Mouse (Mus musculus) layer of hippocampus, adult 11-12 months (tissue): ENCODE measurements around the gene Ogg1.

Experiments used
- DNase-seq: peaks from one replicate; pipeline ENCODE4 v3.0.0; 2022; ENCODE audit warnings: low spot score

The Ogg1 gene

DNA sequence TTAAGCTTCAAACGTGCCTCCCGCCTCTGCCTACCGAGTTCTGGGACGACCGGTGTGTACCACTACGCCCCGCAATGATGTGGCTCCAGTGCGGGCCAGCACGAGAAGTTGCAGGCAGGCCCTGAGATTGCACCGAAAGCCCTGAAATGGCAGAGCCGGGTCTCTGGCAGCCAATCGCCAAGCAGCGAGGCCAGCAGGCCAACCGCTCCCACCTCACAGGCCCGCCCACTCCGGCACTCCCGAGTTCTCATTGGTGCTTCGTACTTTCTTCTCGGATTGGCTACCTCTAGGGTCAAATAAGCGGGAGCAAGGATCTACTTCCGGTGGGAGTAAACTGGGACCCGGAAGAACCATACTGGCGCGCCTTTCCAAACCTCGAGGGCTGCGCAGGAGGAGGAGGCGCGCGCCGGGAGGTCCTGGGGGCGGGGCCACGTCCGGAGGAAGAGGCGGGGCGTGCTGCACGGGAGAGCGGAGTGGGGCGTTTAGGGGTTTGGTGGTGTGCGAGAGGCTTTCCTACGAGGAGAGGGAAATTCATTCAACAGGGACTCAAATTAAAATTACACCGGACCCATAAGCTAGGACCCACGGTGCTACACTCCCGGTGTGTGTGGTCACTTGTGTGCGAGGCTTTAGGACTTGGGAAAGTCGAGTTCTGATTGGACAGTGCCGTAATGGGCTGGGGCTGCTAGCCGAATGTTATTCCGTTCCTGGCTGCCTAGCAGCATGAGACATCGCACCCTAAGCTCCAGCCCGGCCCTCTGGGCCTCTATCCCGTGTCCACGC lies at the start of gene Ogg1:
Gene Ogg1 (plus strand): TSS at position 440 of the 783 bp plus-strand sequence.
- peak; percentile 99 for DNase-seq

DNA sequence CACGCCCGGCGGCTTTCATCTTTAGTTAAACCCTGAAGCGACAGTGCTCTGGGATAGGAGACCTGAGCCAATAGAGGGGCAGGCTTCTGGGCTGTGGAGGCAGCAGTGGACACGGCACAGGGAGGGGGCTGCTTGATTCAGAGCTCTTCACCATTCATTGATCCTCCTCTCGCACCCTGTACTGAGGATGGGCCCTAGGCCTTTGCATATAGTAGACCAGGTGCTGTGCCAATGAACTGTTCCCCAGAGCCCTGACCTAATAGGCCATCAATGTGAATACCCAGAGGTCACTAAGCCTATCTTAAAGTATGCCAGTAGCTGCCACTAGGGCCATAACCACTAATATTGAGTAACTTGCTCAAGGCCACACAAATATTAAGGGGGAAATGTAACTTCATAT lies 45.1 kb upstream of the Ogg1 start:
- no peak for DNase-seq

DNA sequence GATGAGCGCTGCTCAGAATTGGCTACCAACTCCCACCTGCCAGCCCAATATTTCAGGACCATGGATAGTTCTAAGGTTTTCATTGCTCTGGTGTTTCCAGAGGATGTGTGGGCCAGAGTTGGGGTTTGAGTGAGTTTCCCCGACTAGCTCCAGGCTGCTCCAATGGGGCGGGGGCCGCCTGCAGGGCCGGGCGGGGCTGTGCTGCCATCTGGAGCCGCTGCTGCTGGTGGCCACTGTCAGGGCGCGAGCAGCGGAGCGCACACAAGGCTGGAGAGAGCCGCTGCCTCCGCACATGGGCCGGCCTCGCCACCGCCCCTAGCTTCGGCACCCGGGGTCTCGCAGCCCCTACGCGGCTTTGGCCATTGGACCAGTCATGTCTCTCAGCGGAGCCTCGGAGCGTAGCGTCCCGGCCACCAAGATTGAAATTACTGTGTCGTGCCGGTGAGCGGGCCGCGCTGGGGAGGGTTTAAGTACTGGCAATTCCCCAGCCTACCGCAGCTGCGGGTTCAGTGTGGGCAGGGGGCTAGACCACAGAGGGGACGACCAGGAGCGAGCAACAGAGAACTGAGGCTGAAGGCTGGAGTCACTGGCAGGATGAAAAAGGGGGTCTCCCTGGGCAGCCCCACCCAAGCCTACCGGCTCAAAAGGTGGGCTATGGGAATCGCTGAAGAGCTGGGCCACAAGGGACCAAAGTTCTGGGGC lies 44.5 kb upstream of the Ogg1 start, which contains the start of gene Cpne9:
Gene Cpne9 (plus strand): TSS at position 207 of the 702 bp plus-strand sequence.
- DNase-seq, result peak; percentile 21

DNA sequence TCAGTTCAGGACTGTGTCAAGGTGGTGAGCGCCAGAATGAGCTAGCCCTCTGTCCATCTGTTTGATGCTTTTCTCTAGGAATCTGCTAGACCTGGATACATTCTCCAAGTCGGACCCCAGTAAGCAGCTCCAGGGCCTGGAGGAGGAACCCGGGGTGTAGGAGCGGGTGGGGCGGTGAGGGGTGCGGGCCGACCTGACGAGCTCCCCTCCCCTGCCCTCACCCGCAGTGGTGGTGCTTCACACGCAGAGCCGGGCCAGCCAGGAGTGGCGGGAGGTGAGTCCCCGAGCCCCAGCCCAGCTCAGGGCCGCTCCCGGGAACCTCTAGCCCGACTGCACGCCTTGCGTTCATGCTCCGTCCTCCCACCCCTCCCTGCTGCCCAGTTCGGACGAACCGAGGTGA lies 43.8 kb upstream of the Ogg1 start:
- no peak for DNase-seq

DNA sequence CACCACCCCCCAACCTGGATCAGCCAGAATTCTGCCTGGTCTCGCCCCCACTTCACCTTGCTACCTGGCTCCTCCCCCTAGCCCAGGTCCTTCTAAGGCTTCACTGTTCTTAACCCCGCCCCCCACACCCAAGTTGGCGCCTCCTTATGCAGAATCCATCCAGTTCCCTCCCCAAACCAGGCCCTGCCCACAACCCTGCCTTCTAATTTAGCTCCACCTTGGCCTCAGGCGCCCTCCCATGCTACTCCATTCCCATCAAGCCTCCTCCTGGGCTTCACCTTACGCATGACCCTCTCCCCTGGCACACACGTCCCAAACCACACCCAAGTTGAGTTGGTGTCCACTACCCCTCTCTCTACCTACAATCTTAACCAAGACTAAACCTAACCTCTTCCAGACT lies 43.3 kb upstream of the Ogg1 start:
- no peak for DNase-seq

DNA sequence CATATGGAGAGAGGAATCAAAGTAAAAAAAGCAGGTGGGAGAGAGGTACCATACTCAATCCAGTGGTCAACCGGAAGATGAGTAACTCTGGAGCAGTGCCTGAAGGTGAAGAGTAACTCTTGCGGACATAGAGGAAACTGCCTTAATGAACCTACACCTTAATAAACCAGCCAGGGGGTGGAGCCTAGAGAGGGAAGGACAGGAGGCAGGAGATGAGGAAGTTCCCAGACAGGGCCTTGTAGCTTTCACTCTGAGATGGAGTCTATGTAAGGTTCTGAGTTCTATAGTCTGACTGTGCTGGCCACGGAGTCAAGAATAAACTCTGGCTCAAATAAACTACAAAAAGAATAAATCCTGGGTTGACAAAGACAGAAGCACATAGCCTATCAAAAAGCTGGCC lies 41.8 kb upstream of the Ogg1 start:
- no peak for DNase-seq

DNA sequence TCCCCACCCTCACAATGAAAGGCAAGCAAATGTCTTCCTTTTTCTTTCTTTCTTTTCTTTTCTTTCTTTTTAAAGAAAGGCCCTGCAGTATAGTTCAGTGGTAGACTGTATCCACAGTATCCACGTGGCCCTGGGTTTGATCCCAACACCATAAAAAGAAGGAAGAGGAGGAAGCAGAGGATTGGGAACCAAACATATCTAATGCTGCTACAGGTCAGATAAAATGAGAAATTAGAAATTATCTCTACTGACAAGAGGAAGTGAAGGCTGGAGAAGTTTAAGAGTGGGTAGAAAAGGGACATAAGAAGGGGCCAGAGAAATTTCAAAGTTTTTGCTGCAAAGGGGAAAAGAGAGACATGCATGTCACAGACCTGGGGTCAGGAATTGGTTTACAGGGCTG lies 40.5 kb upstream of the Ogg1 start:
- DNase-seq, result no peak

DNA sequence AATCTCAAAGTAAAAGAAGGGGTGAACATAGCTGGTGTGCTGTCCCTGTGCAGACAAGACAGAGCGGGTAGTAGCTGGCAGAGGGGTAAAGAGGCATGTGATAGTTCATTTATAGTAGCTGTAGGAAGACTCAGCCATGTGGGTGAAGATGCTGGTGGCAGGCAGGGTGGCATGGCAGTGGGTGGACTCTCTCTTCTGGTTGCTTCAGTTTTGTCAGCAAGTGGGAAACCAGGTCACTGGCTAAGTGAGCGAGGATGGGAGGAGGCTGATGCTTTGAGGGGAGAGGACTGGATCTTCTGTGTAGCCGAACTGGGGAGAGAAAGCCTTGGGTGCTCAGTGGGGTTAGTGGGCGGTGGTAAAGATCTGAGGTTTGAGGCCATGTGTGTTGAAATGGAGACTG lies 39.5 kb upstream of the Ogg1 start:
- no peak for DNase-seq

DNA sequence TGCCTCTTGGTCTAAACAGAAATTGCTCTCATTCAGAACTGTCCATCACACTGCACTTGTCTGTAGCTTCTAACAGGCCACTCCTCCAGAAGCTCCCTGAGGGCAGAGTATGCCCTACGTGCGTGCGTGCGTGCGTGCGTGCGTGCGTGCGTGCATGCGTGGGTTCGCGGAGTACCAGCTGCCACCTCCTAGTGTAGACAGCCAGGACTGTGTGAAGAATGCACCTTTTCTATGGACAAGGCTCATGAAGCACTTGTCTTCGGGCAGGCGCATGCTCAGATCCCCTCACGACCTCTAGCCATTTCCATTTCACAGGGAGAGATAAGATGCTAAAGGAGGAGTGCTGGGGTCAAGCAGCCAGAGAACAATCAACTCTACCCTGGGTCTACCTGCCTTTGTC lies 37.4 kb upstream of the Ogg1 start:
- no peak for DNase-seq

DNA sequence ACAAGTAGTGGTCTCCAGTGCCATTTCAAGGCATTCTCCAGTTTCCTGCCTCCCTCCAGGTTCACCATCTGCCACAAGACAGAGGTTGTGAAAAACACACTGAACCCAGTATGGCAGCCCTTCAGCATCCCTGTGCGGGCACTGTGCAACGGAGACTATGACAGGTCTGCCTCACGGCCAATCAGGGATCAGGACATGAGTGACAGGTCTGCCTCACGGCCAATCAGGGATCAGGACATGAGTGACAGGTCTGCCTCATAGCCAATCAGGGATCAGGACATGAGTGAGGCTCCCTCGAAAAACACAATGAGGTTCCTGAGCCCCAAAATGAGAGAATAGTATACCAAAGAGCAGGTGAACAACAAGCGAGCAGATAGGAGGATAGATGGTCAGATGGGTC lies 36.4 kb upstream of the Ogg1 start:
- no peak for DNase-seq

DNA sequence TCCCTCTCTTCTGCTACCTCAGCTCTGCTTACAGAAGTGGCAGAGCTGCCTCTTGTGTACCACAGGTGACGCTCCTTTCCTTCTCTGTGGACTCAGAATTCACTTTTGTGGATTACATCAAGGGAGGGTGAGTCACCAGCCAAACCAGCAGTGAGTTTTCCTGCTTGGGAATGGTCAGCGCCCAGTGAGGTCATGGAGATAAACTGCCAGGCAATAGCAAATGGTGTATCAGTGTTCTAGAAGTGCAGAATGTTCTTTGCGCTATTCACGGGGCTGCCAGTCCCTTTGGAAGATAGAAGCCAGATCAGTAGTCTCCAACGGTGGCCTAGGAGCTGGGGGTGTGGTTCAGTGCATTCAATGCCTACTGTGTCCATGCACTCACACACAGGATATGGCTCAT lies 33.8 kb upstream of the Ogg1 start:
- no peak for DNase-seq

DNA sequence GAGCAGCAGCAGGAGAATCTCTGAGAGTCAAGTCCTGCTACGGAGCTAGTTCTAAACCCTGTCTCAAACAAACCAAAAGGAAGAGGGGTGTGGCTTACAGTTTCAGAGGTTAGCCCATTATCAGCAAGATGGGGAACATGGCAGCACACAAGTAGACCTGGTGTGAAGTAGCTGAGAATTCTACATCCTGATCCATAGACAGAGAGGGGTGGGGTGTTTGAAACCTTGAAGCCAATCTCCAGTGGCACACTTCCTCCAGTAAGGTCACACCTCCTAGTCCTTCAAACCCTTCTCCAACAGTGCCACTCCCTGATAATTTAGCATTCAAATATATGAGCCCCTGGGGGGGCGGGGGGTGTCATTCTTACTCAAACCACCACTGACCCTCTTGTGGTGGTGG lies 30.7 kb upstream of the Ogg1 start:
- DNase-seq, result no peak

DNA sequence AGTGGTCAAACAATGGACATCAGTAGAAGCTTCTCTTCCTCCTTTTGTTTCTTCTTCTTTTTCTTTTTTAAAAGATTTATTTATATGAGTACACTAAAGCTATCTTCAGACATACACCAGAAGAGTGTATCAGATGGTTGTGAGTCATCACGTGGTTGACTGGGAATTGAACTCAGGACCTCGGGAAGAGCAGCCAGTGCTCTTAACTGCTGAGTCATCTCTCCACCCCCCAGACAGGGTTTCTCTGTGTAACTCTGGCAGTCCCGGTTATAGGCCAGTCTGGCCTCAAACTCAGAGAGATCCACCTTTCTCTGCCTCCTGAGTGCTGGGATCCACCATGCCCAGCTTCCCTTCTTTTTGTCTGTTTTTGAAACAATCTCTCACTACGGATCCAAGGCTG lies 30.1 kb upstream of the Ogg1 start:
- DNase-seq, result no peak

DNA sequence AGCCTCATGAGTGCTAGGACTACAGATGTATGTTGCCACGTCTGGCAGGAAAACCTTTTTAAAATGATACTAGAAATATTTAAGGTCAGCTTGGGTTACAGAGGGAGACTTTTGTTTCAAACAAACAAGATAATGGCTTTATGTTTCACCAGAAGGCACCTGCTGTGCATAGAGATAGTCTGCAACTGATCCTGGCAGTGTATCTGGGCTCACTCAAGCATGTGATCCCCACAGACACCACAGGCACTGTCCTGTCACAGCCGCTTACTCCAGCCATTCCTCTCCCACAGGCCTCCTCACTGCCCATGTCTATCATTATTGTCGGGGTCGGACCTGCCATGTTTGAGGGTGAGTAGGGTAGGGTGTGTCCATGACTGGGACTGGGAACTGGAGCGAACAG lies 25.4 kb upstream of the Ogg1 start:
- no peak for DNase-seq

DNA sequence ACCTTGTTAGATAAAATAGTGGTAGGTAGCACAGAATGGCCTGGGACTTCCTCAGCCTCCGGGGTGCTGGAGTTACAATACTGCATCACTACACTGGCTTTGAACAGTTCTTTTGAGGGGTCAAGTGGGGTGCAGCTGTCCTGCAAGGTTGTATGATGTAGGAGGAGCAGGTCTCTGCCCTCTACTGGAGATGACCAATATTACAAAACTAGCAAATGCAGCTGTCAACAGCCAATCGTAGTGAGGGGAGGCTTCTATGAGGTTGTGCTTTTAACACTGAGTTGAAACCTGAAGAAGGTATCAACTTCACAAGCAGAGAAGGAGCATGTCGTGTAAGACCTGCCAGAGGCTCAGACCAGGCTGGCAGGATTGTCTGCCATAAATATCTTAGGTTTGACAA lies 24.5 kb upstream of the Ogg1 start:
- DNase-seq, result no peak

DNA sequence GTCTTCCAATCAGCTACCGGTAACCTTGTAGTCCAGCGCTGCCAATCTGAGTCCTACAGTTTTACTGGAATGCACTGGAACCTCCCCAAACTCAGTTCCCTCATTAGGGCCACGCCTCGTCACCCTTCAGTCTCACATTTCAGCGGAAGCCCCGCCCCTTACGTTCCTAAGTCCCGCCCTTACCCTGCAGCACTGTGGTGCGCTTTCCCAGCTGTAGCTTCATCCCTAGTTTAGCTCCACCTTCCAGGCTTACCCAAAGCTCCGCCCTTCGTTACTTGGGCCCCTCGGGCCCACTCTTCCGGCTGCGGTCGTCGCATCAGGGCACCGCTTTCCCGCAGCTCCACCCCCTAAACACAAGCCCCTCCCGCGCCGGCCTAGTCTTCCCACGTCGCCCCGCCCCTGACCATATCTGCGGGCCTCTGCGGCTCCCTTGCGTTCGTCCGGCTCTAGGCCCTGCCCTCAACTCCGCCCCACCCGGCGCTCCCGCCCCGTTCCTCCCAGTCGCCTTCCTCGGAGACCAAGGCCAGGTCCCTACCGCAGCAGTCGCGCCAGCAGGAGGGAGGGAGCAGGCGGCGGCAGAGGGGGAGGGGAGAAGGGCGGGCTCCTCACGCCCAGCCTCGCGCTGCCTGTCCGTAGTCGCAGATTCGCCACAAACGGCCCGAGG lies 20.3 kb upstream of the Ogg1 start:
- peak; percentile 99 for DNase-seq

DNA sequence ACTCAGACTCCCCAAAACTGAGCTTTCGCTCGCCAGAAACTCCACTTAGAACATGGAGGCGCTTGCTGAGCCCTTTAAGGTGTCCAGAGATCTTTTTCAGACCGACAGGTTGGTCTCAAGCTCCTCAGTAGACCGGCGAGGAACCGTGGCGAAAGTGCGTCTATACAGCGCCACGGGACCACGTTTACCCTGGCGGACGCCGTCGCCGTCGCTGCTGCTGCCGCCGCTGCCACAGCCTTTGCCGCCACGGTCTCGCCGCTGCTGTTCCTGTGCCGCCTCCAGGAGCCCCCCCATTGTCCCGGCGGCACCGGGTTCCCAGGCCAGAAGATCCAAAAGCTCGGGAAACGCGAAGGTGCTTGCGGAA lies 19.8 kb upstream of the Ogg1 start, which contains the start of gene Brpf1:
Gene Brpf1 (plus strand): TSS at position 152 of the 364 bp plus-strand sequence.
- no peak for DNase-seq

DNA sequence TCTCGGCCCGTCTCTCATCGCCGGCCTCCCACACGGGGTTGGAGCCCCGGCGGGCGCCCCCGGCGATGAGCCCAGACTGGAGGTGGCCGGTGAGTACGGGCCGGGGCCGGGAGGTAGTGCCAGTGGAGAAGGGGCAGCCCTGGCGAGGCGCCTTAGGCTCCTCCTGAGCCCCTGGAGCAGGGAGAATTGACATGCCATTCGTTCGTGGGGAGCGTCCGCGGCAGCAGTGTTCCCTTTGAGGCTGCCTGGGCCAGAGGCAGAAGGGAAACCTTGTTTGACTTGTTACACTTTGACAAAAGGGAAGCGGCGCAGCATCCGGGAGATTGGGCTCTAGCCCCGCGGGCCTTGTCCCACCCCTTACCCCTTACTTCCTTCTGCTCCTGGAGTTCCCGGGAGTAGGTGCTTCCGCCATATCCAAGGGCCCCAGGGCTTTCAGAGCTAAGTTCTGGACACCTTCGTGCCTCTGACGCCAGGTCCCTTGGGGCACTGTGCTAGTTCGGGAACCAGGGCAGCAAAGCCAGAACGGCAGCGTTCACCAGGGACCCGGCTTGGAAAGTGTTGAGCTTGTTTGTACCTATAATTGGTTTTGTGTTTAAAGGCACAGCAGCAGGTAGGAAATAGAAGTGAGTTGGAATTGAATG lies 19.2 kb upstream of the Ogg1 start:
- DNase-seq, result peak; percentile 49

DNA sequence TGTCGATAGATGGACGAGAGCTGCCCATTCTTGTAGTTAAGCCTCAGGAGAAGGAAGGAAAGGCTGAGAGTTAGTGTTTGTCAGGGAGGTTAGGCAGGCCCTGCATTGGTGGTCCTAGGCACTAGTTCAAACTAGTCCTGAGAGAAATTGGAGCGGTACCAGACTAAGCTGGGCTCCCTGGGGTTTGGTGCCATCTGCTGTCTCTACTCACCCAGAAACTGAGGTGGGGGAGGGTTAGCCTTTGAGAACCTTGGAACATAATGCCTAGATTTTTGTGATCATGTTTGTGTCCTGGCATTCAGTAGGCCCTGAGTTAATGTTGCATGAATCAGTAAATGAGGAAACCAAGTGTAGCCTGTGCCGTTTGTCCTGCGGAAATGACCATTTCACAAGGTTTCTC lies 18.6 kb upstream of the Ogg1 start:
- DNase-seq, result peak; percentile 61

DNA sequence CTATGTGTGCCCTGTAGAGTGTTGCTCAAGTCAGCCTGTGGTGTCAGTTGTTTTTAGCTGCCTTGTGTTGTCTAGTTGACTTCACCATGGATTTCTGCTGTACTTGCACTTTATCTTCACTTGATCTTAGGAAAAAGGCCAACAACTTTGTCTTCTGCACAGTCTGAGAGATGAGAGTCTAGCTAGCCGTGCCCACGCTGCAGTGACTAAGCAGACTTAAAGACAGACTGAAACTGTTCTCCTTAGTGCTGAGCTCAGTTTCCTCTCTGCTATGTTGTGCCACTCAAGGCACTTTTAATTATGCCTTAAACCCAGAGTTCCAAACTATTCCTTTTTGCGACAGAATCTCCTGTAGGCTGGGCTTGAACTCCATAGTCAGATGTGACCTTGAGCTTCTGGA lies 10.8 kb upstream of the Ogg1 start:
- no peak for DNase-seq

DNA sequence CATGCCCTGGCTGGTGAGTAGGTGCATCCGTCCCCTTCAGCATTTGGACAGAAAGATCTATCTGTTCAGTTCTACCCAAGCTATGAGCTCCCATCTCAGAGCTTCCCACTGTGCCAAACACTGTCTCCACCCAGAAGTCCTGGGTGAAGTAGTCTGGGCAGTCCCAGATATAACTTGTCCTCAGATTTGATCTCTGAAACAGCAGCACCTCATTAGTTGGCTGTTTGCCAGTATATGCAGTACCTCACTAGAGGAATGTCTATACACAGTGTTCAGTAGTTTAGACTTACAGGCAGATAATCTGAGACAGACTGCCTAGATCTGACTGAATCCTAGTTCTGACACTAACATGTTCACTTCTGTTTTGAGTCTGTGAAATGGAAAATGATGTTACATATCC lies 2.6 kb downstream of the Ogg1 start:
- no peak for DNase-seq

DNA sequence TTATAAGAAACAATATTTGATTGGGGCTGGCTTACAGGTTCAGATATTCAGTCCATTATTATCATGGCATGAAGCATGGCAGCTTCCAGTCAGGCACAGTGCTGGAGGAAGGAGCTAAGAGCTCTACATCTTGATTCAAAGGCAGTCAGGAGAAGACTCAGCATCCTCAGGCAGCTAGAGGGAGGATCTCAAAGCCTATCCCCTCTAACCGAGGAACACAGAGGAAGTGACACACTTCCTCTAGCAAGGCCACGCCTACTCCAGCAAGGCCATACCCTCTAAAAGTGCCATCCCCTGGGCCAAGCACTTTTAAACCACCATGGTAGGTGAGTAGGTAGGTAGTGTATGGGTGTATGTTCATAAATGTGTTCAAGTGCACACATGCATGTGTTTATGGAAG lies 3.8 kb downstream of the Ogg1 start:
- DNase-seq, result no peak

DNA sequence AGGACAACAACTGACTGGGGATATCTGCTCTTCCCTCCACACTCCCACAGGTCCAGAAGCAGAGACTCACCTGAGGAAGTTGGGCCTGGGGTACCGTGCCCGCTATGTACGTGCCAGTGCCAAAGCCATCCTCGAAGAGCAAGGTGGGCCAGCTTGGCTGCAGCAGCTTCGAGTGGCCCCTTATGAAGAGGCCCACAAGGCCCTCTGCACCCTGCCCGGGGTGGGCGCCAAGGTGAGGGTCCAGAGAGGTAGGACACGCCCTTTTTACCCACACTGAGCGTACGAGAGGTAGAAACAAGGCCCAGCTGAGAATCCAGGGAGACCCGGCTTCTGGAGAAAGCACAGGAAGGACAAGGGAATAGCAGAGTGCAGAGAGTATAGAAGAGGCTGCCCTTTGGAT lies 4.9 kb downstream of the Ogg1 start:
- DNase-seq, result no peak
